Mouse (Mus musculus) v-Abl transformed pro-B cells (cell line): ENCODE results near the gene Kmt2a.

ENCODE experiments used
- in situ Hi-C, 2 experiments: fragments of 400-800 bp; cut with MboI; formaldehyde crosslinking; loops; one replicate each; pipeline ENCODE4 v1.15.1; 2025; ENCODE audit not compliant: unreplicated experiment in 2 of 2

Gene Kmt2a

GRCm38 (mm10) chr9:44767101-44768028 lies 113.7 kb downstream of the Kmt2a start, which contains the start of the genes Arcn1 and Ift46:
Arcn1 (minus strand) TSS chr9:44767845.
Ift46 (plus strand) TSS chr9:44767908.
- in situ Hi-C loops = no loop called here

- in situ Hi-C loops = no loop called here
Observed at GRCm38 (mm10) chr9:44760873-44761272, 120.2 kb downstream of the Kmt2a start.
